Mouse (Mus musculus): Measurements from ENCODE around the gene Bnc2. TPM values are rescaled to one million over a fixed set of nuclear protein-coding genes. Genes with fewer than 3 reads are reported as not detected.

Gene Bnc2
- polyA plus RNA-seq, 1 experiment from 2014 or later: 28.8 TPM

GRCm38 (mm10) chr4:84528886-84529789 is 145.9 kb downstream of the Bnc2 start:
- H3K4me3 ChIP-seq: no peak overlapping the region
- H3K36me3 ChIP-seq: no peaks in the 10 kb centered on the region
- no peak overlapping the region for H3K27ac ChIP-seq
- H3K9ac ChIP-seq: no peak overlapping the region
- no peaks in the 10 kb centered on the region for H3K27me3 ChIP-seq
- 71% methylated on average over 11 of the region's 11 CpGs for WGBS
- H3K4me1 ChIP-seq: peaks cover 15% of the 10 kb centered on the region
- no peak overlapping the region for H3K4me2 ChIP-seq
- H3K9me3 ChIP-seq: no peaks in the 10 kb centered on the region
- ATAC-seq (ENCODE audit: insufficient number of reproducible peaks, insufficient read depth, low FRiP score, low TSS enrichment, low read depth): no peak

- H3K9me3 ChIP-seq: no peaks in the 10 kb centered on the region
- no peaks in the 10 kb centered on the region for H3K36me3 ChIP-seq
- H3K4me2 ChIP-seq: no peak overlapping the region
- H3K9ac ChIP-seq: no peak overlapping the region
- WGBS: 63% methylated on average over 2 of the region's 2 CpGs
- peaks cover 22% of the 10 kb centered on the region for H3K4me1 ChIP-seq
- no peak overlapping the region for H3K27ac ChIP-seq
- no peak for ATAC-seq (ENCODE audit: insufficient number of reproducible peaks, insufficient read depth, low FRiP score, low TSS enrichment, low read depth)
- H3K27me3 ChIP-seq: no peaks in the 10 kb centered on the region
- H3K4me3 ChIP-seq: no peak overlapping the region
Measured at GRCm38 (mm10) chr4:84528358-84528757, 146.7 kb downstream of the Bnc2 start.

GRCm38 (mm10) chr4:84527066-84527933 is 147.8 kb downstream of the Bnc2 start:
- 15% methylated on average over 15 of the region's 15 CpGs for WGBS
- H3K9me3 ChIP-seq: no peaks in the 10 kb centered on the region
- H3K4me1 ChIP-seq: peaks cover 31% of the 10 kb centered on the region
- no peak overlapping the region for H3K27ac ChIP-seq
- no peak overlapping the region for H3K9ac ChIP-seq
- no peak for ATAC-seq (ENCODE audit: insufficient number of reproducible peaks, insufficient read depth, low FRiP score, low TSS enrichment, low read depth)
- H3K36me3 ChIP-seq: no peaks in the 10 kb centered on the region
- no peaks in the 10 kb centered on the region for H3K27me3 ChIP-seq
- no peak overlapping the region for H3K4me3 ChIP-seq
- no peak overlapping the region for H3K4me2 ChIP-seq

- peaks cover 29% of the 10 kb centered on the region for H3K4me1 ChIP-seq
- H3K27ac ChIP-seq: peak overlapping the region; percentile 83
- H3K36me3 ChIP-seq: no peaks in the 10 kb centered on the region
- no peaks in the 10 kb centered on the region for H3K27me3 ChIP-seq
- peak overlapping the region; percentile 27 for H3K4me2 ChIP-seq
- ATAC-seq (ENCODE audit: insufficient number of reproducible peaks, insufficient read depth, low FRiP score, low TSS enrichment, low read depth): no peak
- no peak overlapping the region for H3K4me3 ChIP-seq
- WGBS: 30% methylated on average over 4 of the region's 4 CpGs
- no peaks in the 10 kb centered on the region for H3K9me3 ChIP-seq
- no peak overlapping the region for H3K9ac ChIP-seq
Measured at GRCm38 (mm10) chr4:84523651-84524221, 151.3 kb downstream of the Bnc2 start.

GRCm38 (mm10) chr4:84523211-84523610 is 151.9 kb downstream of the Bnc2 start:
- Histone ChIP-seq H3K36me3 (no peaks in the 10 kb centered on the region), H3K9me3 (no peaks in the 10 kb centered on the region), H3K4me1 (peaks cover 29% of the 10 kb centered on the region), H3K4me2 (peak overlapping the region; percentile 27), H3K9ac (0 out of 2 replicates have a peak overlapping the region, but pooled peaks have one; percentile 28), H3K27ac (peak overlapping the region; percentile 83), H3K27me3 (no peaks in the 10 kb centered on the region), H3K4me3 (no peak overlapping the region)
- peak; percentile 56; the same call in 1 of the 2 replicates for ATAC-seq (ENCODE audit: insufficient number of reproducible peaks, insufficient read depth, low FRiP score, low TSS enrichment, low read depth)
- WGBS: 9% methylated on average over 5 of the region's 5 CpGs

- Histone ChIP-seq H3K9ac (no peak overlapping the region), H3K36me3 (no peaks in the 10 kb centered on the region), H3K27ac (no peak overlapping the region), H3K4me1 (peaks cover 19% of the 10 kb centered on the region), H3K4me2 (no peak overlapping the region), H3K27me3 (no peaks in the 10 kb centered on the region), H3K4me3 (no peak overlapping the region), H3K9me3 (no peaks in the 10 kb centered on the region)
- WGBS: 84% methylated on average over 5 of the region's 5 CpGs
- ATAC-seq (ENCODE audit: insufficient number of reproducible peaks, insufficient read depth, low FRiP score, low TSS enrichment, low read depth): no peak
Measured at GRCm38 (mm10) chr4:84521562-84521961, 153.5 kb downstream of the Bnc2 start.

- Histone ChIP-seq H3K27me3 (no peaks in the 10 kb centered on the region; the same call in 1 of the 2 replicates), H3K27ac (peak overlapping the region; percentile 16; the same call in 1 of the 2 replicates), H3K9ac (no peak overlapping the region), H3K4me2 (no peak overlapping the region), H3K9me3 (no peaks in the 10 kb centered on the region), H3K4me3 (no peak overlapping the region), H3K4me1 (peaks cover 16% of the 10 kb centered on the region), H3K36me3 (no peaks in the 10 kb centered on the region)
- ATAC-seq (ENCODE audit: insufficient number of reproducible peaks, insufficient read depth, low FRiP score, low TSS enrichment, low read depth): no peak
- WGBS: 44% methylated on average over 1 of the region's 1 CpGs
Measured at GRCm38 (mm10) chr4:84510466-84510865, 164.6 kb downstream of the Bnc2 start.

- Histone ChIP-seq H3K4me1 (peaks cover 41% of the 10 kb centered on the region), H3K4me2 (no peak overlapping the region), H3K27me3 (no peaks in the 10 kb centered on the region), H3K4me3 (no peak overlapping the region), H3K9ac (no peak overlapping the region), H3K9me3 (no peaks in the 10 kb centered on the region), H3K36me3 (no peaks in the 10 kb centered on the region), H3K27ac (no peak overlapping the region)
- 95% methylated on average over 3 of the region's 3 CpGs for WGBS
- ATAC-seq (ENCODE audit: insufficient number of reproducible peaks, insufficient read depth, low FRiP score, low TSS enrichment, low read depth): no peak
Measured at GRCm38 (mm10) chr4:84507551-84507950, 167.5 kb downstream of the Bnc2 start.

- 0 out of 2 replicates have a peak, but pooled peaks have one; percentile 37 for ATAC-seq (ENCODE audit: insufficient number of reproducible peaks, insufficient read depth, low FRiP score, low TSS enrichment, low read depth)
- no peak overlapping the region for H3K9ac ChIP-seq
- WGBS: 24% methylated on average over 8 of the region's 8 CpGs
- H3K27me3 ChIP-seq: peaks cover 6% of the 10 kb centered on the region; the same call in 1 of the 2 replicates
- peak overlapping the region; percentile 37 for H3K4me2 ChIP-seq
- H3K27ac ChIP-seq: peak overlapping the region; percentile 72
- no peaks in the 10 kb centered on the region for H3K9me3 ChIP-seq
- H3K4me3 ChIP-seq: no peak overlapping the region
- peaks cover 53% of the 10 kb centered on the region for H3K4me1 ChIP-seq
- no peaks in the 10 kb centered on the region for H3K36me3 ChIP-seq
Measured at GRCm38 (mm10) chr4:84502581-84503269, 172.3 kb downstream of the Bnc2 start.

- peaks cover 8% of the 10 kb centered on the region; the same call in 1 of the 2 replicates for H3K27me3 ChIP-seq
- peak overlapping the region; percentile 42 for H3K4me2 ChIP-seq
- H3K36me3 ChIP-seq: no peaks in the 10 kb centered on the region
- H3K4me3 ChIP-seq: no peak overlapping the region
- H3K9ac ChIP-seq: no peak overlapping the region
- H3K27ac ChIP-seq: peak overlapping the region; percentile 40; the same call in 1 of the 2 replicates
- WGBS: 30% methylated on average over 4 of the region's 4 CpGs
- peaks cover 56% of the 10 kb centered on the region for H3K4me1 ChIP-seq
- H3K9me3 ChIP-seq: no peaks in the 10 kb centered on the region
- ATAC-seq (ENCODE audit: insufficient number of reproducible peaks, insufficient read depth, low FRiP score, low TSS enrichment, low read depth): no peak
Measured at GRCm38 (mm10) chr4:84500796-84501349, 174.2 kb downstream of the Bnc2 start.
